Mouse (Mus musculus): ENCODE measurements around the gene Mindy1.

DNA sequence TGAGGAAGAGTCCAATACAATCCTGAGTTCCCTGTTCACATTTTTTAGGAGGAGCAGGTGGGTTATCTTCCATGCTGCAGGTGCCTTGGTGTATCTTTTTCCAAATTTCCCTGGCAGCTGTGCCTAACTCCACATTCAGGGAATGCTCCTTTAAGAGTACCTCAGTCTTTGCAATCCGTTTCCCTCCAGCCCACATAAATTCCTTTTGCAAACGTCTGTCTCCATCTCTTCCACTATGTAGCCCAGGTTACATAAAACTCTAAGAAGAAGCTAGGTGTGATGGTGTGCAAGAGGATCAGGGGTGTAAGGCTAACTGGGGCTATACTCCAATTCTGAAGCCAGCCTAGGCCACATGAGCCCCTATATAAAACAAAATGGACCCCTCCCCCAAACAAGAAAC, 38.1 kb upstream of the Mindy1 start:
- TF ChIP-seq MAFK (IDR thresholded peaks at IDR 0.05; ENCODE audit: insufficient read depth, low read depth, low read length) (no peak), ZNF384 (IDR thresholded peaks at IDR 0.05; ENCODE audit: low read depth, low read length) (no peak), HCFC1 (IDR thresholded peaks at IDR 0.05; ENCODE audit: borderline replicate concordance, insufficient read depth, low read length) (no peak), ZC3H11A (IDR thresholded peaks at IDR 0.05; ENCODE audit: borderline replicate concordance, low read depth, low read length) (no peak), CHD2 (IDR thresholded peaks at IDR 0.05; ENCODE audit: low read depth, low read length) (no peak)

All from ES-E14 (cell line).